Mouse (Mus musculus) erythroblast, adult 5-6 weeks (primary cell): ENCODE results near the gene Rabep2. TPM values are rescaled to one million over a fixed set of nuclear protein-coding genes. Genes with fewer than 3 reads are reported as not detected.

ENCODE experiments used
- ATAC-seq: replicated peaks from 2 replicates; pipeline ENCODE4 v1.8.0; 2016; ENCODE audit warnings: moderate number of reproducible peaks, mild to moderate bottlenecking, moderate TSS enrichment, inconsistent platforms; ENCODE audit not compliant: poor library complexity, low FRiP score, severe bottlenecking
- total RNA-seq, 2 experiments: library from RNA; stranded (forward) in 1 of 2; stranded (reverse) in 1 of 2; fragments of 150-400 nt in 1 of 2; fragments of 200-764, 138-1000 nt in 1 of 2; gene quantifications; 2 replicates each; pipeline versions ENCODE4 v1.2.3 to v1.2.4; 2015 to 2017; ENCODE audit warnings: low replicate concordance in 2 of 2

Gene Rabep2
- total RNA-seq, 2 experiments from 2014 or later, result 2.0 to 2.9 TPM

GRCm38 (mm10) chr7:126428154-126428553, 405 bp upstream of the Rabep2 start:
- no peak for ATAC-seq

- peak; percentile 18; the same call in 1 of the 2 replicates for ATAC-seq
These were observed 942 bp downstream of the Rabep2 start for GRCm38 (mm10) chr7:126429503-126429898.

DNA sequence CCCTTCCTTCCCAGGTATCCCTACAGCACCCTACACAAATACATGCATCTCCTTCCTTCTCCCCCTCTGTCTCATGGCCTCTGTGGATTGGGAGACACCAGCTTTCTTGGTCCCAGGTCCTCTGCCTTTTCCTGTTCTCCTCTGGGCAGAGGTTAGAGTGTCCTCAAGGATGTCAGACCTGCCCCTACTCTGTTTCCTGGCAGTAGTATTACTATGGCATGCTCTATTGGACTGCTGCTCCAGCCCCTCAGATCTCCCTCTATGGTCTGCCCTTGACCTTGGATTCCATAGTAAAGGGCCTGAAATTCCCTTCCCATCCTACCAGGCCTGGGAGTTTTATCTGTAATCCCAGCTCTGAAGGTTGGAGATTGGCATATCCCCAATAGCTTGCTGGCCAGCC, 1.6 kb downstream of the Rabep2 start:
- ATAC-seq, result no peak

DNA sequence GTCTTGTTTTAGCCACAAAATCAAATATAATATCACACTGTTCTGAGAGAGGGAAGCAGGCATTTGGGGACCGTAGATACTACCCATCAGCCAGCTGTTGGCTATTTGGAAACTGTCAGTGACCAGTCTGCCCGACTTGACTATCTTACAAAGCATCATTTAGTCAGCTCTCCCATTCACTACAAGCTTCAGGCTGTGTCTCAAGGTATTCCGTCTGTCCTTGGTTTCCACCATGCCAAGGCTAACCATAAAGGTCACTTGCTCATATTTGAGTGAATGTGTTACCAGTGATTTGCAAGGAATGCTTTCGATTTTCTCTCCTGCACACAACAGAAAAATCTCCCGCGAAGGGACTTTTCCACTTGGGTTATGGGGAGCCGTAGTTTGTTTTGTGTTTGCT, 6.2 kb downstream of the Rabep2 start:
- no peak for ATAC-seq

GRCm38 (mm10) chr7:126435801-126436200, 7.2 kb downstream of the Rabep2 start:
- no peak for ATAC-seq

DNA sequence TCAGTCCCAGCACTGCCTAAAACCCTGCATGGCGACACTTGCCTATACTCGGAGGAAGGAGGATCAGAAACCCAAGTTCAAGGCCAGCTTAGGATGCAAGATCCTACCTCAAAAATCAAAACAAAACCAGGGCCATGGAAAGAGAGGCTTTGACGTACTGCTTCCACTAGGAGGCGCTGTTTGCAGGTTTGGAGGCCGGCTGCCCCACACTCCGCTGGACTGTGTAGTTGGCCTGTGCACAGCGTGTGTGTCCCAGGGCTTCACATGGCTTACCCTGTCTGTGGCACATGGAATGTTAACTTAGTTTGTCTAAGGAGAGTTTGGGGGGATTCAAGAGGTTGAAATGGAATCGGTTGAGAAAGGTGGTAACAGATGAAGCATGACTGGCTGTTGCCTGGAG, 8.3 kb downstream of the Rabep2 start:
- peak; percentile 73 for ATAC-seq

GRCm38 (mm10) chr7:126440134-126440533, 11.6 kb downstream of the Rabep2 start:
- no peak for ATAC-seq

GRCm38 (mm10) chr7:126443997-126444396, 15.4 kb downstream of the Rabep2 start:
- no peak for ATAC-seq

DNA sequence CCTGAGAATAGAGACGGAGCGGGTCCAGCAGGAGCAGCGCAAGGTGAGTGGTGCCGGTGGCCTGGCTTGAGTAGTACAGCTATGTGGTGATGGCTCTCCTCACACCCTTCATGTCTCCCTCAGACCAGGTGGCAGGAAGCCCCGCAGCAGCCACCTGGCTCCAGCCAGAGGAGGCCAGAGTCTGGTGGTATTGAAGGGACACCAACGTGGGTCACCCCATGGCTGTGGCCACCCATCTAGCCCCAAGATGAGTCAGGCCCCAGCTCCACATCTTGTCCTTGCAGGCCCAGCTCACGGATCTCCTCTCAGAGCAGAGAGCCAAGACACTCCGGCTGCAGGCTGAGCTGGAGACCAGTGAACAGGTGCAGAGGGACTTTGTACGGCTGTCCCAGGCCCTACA, 16.0 kb downstream of the Rabep2 start:
- ATAC-seq, result no peak

DNA sequence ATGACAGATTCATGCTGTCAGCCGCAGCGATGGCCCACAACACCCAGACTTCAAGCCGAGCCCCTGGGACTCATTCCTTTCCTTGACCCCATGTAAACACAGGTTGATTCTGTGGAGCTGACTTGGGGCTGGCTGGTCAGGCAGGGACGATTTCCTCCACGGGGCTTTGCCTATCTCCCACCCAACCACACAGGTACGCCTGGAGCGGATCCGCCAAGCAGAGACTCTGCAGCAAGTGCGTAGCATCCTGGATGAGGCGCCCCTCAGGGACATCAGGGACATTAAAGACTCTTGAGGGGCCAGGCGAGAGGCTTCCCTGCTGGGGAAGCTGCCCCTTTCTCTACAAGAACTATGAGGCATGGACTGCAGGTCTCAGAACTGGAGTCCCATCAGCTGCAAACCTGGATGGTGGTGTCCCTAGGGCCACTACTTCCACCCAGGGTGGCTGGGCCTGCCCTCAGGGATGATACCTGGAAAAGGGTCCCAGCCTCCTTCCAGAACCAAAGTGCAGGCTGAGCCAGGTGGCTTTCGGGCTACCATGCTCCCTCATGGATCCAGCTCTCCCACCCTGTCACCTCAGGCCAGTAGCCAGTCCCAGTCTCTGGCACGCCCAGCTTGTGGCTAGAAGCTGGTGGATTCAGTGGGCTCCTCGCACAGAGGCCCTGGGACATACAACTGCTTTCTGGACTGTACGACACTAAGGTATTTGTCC, 16.7 kb downstream of the Rabep2 start:
- ATAC-seq, result no peak

DNA sequence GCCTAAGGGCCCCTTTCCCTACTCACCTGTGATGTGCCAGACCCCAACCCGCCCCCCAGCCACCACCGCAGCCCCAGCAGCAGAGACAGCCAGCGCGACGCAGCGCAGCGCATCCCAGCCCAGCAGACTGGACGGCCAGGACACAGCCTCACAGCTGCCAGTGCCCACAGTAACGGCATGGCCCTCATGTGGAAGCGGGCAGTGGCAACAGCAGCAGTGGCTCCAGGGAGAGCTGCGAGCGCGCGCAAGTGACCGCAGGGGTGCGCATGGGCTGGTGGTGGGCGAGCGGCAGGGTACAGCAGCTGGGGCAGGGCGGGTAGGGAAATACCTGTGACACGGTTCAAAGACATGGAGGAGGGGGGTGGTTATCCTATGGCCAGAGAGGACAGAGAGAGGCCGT, 17.7 kb downstream of the Rabep2 start:
- ATAC-seq, result no peak

DNA sequence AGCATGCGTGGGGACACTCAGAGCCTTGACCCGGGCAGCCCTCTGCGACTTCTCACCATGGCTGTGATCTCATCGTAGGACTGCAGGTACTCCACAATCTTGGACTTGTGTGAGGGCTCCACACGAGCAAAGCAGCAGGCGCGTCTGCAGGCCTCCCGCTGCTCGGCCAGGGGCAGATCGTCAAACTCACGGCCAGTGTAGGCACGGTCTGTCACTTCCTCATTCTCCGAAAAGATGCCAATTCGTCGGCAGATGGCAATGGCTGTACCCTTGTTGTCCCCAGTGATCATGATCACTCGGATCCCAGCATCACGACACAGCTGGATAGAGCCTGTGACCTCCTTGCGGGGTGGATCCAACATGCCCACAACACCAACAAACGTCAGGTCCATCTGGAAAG, 19.9 kb downstream of the Rabep2 start:
- ATAC-seq, result no peak

DNA sequence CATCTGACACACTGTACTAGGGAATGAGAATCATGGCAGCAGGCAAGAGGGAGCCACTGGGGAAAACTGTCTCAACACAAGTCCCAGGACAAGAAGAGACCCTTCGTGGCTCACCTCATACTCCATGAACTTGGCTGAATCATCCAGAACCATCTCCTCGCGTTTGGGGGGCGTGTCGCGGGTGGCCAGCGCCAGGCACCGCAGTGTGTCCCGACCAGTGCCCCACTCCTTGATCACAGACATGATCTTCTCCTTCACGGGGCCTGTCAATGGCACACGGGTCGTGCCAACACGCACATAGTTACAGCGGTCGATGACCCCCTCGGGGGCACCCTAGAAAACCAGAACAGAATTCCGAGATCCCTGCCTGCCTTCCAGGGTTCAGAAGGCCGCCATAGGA, 21.4 kb downstream of the Rabep2 start:
- ATAC-seq, result no peak

DNA sequence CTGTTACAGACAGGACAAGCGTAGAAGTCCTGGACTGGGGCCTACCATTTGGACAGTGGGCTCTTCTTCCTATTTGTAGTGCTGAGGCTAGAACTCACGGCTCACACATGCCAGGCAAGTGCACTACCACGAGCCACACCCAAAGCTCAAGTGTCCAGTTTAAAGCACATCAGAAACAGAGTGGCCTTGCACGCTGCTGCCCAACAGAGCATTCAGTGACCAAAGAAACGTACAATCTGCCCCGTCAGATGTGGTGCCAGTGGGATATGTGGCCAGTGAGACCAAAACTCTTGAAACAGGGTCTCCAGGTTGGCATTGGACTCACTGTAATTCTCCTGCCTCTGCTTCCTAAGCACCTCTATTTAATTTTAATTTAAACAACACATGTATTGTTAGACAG, 22.1 kb downstream of the Rabep2 start:
- ATAC-seq, result no peak

DNA sequence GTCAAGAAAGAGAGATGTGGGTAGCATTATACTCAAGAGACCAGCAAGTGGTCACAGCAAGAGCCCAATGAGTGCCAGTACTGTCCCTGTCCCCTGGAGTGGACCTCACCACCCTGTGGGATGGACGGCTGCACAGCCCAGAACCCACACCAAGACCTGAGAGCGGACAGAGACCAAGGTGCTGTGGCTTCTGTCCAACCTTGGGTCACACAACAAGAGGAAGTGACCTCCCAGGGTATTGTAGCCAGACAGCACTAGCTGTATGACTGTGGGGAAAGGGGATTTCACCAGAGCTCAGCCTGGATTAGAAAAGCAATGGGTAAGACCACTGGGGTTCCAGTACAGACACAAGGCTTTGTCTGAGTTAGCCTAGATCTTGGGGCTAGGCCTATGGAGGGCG, 23.7 kb downstream of the Rabep2 start:
- ATAC-seq, result no peak

DNA sequence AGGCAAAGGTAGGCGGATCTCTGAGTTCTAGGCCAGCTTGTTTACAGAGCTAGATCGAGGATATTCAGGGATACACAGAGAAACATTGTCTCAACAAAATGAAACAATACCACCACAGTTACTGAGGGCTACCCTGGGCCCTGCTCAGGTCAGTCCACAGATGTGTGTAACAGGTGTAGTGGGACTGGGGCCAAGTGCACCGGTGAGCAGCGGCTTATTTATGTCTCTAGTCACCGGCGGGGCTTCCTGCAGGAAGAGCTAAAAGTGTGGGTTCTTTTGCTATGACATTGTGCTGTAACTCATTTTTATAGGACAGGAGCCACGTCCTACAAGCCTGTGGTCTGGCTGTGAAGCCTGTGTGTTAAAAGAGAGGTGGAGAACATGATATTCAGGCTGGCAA, 25.3 kb downstream of the Rabep2 start:
- ATAC-seq, result no peak

GRCm38 (mm10) chr7:126455242-126455641, 26.7 kb downstream of the Rabep2 start:
- ATAC-seq, result no peak

GRCm38 (mm10) chr7:126456382-126457266, 28.1 kb downstream of the Rabep2 start:
- ATAC-seq, result no peak

DNA sequence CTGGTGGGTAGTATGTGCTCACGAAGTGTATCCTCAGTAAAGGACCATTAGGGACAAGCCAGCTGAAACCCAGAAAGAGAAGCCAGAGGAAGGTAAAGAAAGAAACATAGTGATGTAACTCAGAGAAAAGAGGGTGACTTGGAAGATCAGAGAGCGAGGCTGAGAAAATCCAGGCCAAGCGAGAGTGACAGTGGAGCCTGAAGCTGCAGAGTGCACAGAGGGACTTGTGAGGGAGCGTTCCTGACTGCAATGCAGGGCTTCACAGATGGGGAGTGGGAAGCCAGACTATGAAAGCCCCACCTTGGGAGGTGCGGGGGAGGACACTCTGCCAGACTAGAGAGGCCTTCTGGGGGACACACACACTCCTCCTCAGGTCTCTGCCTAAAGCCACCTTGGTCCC, 29.7 kb downstream of the Rabep2 start:
- ATAC-seq, result no peak

DNA sequence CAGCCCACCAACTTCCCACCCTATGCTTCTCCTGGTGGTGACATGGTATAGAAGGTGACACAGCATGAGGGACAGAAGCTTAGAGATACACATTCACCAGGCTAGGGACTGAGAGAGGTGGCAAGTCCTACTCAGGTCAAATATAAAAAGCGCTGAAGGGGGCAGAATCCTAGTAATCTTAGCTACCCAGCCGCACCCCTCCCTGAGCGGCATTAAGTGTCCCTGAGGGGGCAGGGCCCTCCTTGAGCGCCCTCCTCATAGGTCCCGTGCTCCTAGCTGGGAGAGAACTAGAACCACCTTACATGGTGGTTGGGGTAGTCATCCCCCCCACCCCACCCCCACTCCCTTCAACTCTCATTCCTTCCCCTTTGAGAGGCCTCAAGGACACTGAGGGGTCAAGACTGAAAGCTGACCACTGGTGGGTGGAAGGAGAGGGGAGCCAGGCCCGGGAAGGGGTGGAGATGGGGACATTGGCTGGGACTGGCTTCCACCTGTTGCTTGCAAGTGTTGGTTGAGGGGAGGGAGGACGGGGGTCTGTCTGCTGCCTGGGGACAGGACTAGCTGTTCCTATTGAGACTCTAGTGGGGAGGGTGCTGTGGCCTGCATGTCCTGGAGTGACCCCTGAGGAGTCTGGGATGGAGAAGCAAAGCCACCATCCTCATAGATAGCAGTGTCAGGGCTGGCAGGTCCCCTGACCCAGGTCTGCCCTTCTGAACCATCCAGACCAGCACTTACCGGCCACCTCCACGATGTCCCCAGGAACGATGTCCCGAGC, 30.5 kb downstream of the Rabep2 start:
- ATAC-seq, result no peak
